Mouse (Mus musculus): ENCODE measurements around the gene Ldah.
"Not testable (repeated sequence)": the region's sequence is repeated elsewhere in the genome, so short reads cannot be mapped to it uniquely, and the experiment has no call there.

DNA sequence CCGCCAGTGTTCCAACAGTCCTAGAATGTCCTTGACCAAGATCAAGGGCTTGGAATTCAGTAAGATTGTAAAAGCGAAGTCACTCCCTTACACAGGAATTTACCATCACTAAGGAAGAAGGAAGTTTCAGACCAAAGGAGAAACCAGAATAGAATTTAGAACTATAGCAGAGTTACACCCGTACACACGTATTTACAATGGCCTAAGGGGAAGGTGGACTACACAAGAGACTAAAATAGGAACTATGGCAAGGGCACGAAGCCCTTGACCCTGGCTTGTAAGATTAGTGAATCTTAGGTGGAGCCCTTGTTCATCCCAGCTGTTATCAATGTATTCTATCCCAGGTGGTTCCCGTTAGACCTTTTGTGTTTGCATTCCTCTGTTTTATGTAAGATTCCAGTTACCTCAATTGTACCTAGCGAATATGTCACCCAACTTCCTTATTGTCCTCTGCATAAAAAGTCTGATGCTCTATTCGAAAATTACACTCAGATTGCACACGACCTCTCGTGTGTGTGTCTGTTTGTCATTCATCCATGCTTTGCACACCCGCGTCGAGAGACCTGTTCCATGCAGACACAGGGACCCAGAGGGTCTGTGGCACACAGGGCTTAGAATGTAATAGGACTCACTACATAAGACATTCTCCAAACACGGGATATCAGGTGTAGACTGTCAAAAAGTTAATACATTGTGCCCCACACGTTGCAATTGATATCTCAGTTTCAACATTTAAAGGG lies 18.9 kb upstream of the Ldah start:
- not testable (repeated sequence) for TF ChIP-seq EP300 (IDR thresholded peaks at IDR 0.05; ENCODE audit: insufficient read depth, low read depth, low read length); CTCF (IDR thresholded peaks at IDR 0.05); POLR2A (IDR thresholded peaks at IDR 0.05; ENCODE audit: insufficient read depth, low read depth, low read length)

Measured in heart, adult 2 months (tissue).